Mouse (Mus musculus) bone marrow, adult 2 months (tissue): ENCODE measurements around the gene 6030408B16Rik. TPM values are rescaled to one million over a fixed set of nuclear protein-coding genes. Genes with fewer than 3 reads are reported as not detected.

Experiments
- H3K27ac ChIP-seq: fragments of 200-500 bp; 2 replicates; pipeline ENCODE4 v1.5.1; 2012; ENCODE audit warnings: low read depth, mild to moderate bottlenecking, control low read depth, inconsistent platforms, low read length; ENCODE audit not compliant: control insufficient read depth, poor library complexity, insufficient read depth
- H3K4me1 ChIP-seq: fragments of 200-500 bp; 2 replicates; pipeline ENCODE4 v1.6.1; 2011; ENCODE audit warnings: low read length; ENCODE audit not compliant: control insufficient read depth, insufficient read depth
- H3K4me3 ChIP-seq: fragments of 200-500 bp; replicated peaks from 2 replicates; pipeline ENCODE3; 2011; ENCODE audit warnings: mild to moderate bottlenecking, low read depth, low read length, control low read depth; ENCODE audit not compliant: control insufficient read depth
- CTCF ChIP-seq: fragments of 200-500 bp; IDR thresholded peaks from 2 replicates; pipeline ENCODE4 v1.5.1; 2011; ENCODE audit warnings: low read length, control low read depth; ENCODE audit not compliant: control insufficient read depth, insufficient read depth
- POLR2A ChIP-seq: fragments of 200-500 bp; IDR thresholded peaks from 2 replicates; pipeline ENCODE4 v1.6.1; 2011; ENCODE audit warnings: low read depth, mild to moderate bottlenecking, control low read depth, low read length, borderline replicate concordance; ENCODE audit not compliant: control insufficient read depth
- WGBS: fragments of 180-500 bp; shearing (Covaris S2); methylation state at CpG from one replicate; pipeline ENCODE4 v1.1.7; 2018; 5-methylcytosine and 5-hydroxymethylcytosine counted together
- polyA plus RNA-seq: library from polyadenylated mRNA; stranded (reverse); fragments of >200 nt; gene quantifications from 2 replicates; pipeline ENCODE4 v1.2.4, GENCODE M21; 2011; ENCODE audit warnings: low replicate concordance; ENCODE audit not compliant: missing spikeins, insufficient read depth, insufficient read length

The 6030408B16Rik gene
- polyA plus RNA-seq, 1 experiment = 1.4 TPM

- TF ChIP-seq POLR2A (no peak), CTCF (no peak)
- no peaks in the 10 kb centered on the region; the same call in 1 of the 2 replicates for H3K4me1 ChIP-seq
- WGBS = 43% methylated on average over 6 of the region's 6 CpGs
- H3K4me3 ChIP-seq = no peak overlapping the region
- no peak overlapping the region for H3K27ac ChIP-seq
Measured at GRCm38 (mm10) chr15:101274380-101274779, 18.6 kb upstream of the 6030408B16Rik start.

- 75% methylated on average over 11 of the region's 11 CpGs for WGBS
- Histone ChIP-seq H3K4me3 (no peak overlapping the region), H3K4me1 (no peaks in the 10 kb centered on the region), H3K27ac (no peak overlapping the region)
- TF ChIP-seq CTCF (no peak), POLR2A (no peak)
Measured at GRCm38 (mm10) chr15:101277351-101277899, 15.6 kb upstream of the 6030408B16Rik start.

- TF ChIP-seq POLR2A (no peak), CTCF (no peak)
- WGBS = 68% methylated on average over 5 of the region's 5 CpGs
- Histone ChIP-seq H3K4me1 (no peaks in the 10 kb centered on the region), H3K4me3 (no peak overlapping the region), H3K27ac (no peak overlapping the region)
Measured at GRCm38 (mm10) chr15:101278589-101278988, 14.4 kb upstream of the 6030408B16Rik start.

- WGBS = 79% methylated on average over 12 of the region's 12 CpGs
- Histone ChIP-seq H3K4me1 (no peaks in the 10 kb centered on the region), H3K4me3 (no peak overlapping the region), H3K27ac (no peak overlapping the region)
- no peak for TF ChIP-seq CTCF
- TF ChIP-seq POLR2A = no peak
Measured at GRCm38 (mm10) chr15:101279430-101279999, 13.5 kb upstream of the 6030408B16Rik start.

- H3K4me1 ChIP-seq = peaks cover 2% of the 10 kb centered on the region; the same call in 1 of the 2 replicates
- no peak for TF ChIP-seq CTCF
- TF ChIP-seq POLR2A = no peak
- 50% methylated on average over 5 of the region's 5 CpGs for WGBS
- H3K4me3 ChIP-seq = no peak overlapping the region
- no peak overlapping the region for H3K27ac ChIP-seq
Measured at GRCm38 (mm10) chr15:101282471-101282870, 10.5 kb upstream of the 6030408B16Rik start.

GRCm38 (mm10) chr15:101283183-101283910, 9.7 kb upstream of the 6030408B16Rik start:
- peaks cover 2% of the 10 kb centered on the region; the same call in 1 of the 2 replicates for H3K4me1 ChIP-seq
- TF ChIP-seq POLR2A (no peak), CTCF (peak; percentile 49)
- WGBS = under 1% methylated on average over 26 of the region's 26 CpGs
- H3K4me3 ChIP-seq = peak overlapping the region; percentile 56
- peak overlapping the region; percentile 21; the same call in 1 of the 2 replicates for H3K27ac ChIP-seq

- peak within 1 kb of the TSS; percentile 98 for H3K4me3 ChIP-seq
- H3K4me1 ChIP-seq = peaks cover 2% of the 10 kb centered on the region; the same call in 1 of the 2 replicates
- H3K27ac ChIP-seq = peak within 1 kb of the TSS; percentile 89
- TF ChIP-seq POLR2A (peak; percentile 93; the same call in 1 of the 2 replicates), CTCF (peak; percentile 93)
- under 1% methylated on average over 61 of the region's 61 CpGs for WGBS
Measured at GRCm38 (mm10) chr15:101283911-101284750, 8.9 kb upstream of the 6030408B16Rik start, which contains the start of gene Atg101. Gene Atg101, plus strand, starts transcription at chr15:101284272.

GRCm38 (mm10) chr15:101286129-101286770, 6.8 kb upstream of the 6030408B16Rik start:
- Histone ChIP-seq H3K27ac (no peak overlapping the region), H3K4me3 (no peak overlapping the region), H3K4me1 (peaks cover 2% of the 10 kb centered on the region; the same call in 1 of the 2 replicates)
- 52% methylated on average over 9 of the region's 9 CpGs for WGBS
- TF ChIP-seq POLR2A = no peak
- peak; percentile 80 for TF ChIP-seq CTCF
